ENCODE assay signal across 12 mouse cellular contexts in the genomic region with DNA sequence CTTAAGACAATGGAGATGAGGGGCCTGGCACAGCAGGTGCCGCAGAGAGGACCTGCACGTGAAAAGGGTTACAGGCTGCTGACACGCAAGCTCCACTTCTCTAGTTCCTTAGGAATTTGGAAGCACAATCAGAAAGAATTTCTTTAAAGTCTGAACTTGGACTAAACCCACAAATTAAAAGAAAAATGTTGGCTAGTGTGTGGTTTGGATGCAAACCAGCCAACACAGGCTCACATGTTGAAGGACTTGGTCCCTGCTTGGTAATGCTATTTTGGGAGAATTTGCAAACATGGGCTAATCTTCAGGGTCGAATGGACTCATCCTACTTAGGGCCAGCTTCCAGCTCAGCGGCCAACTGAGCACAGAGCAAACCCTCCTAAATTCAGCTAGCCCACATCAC. TPM values are rescaled to one million over a fixed set of nuclear protein-coding genes. Genes with fewer than 3 reads are reported as not detected.
"Had no signal": no experiment of that assay in that cellular context is flagged by ENCODE, and none has a peak within 500 bp of the region (broad histone marks: within the 10 kb centered on the region; RNA-seq: fewer than 3 reads in every experiment).

No protein-coding gene starts in this region.

- H3K36me3 ChIP-seq: limb, embryonic 15.5 days; liver, embryonic 12.5 days; midbrain, embryonic 12.5 days; neural tube, embryonic 13.5 days had no signal

- H3K4me2 ChIP-seq: limb, embryonic 15.5 days; liver, embryonic 12.5 days; lung, embryonic 14.5 days; midbrain, embryonic 12.5 days; neural tube, embryonic 13.5 days had no signal

- H3K9me3 ChIP-seq: limb, embryonic 15.5 days; liver, embryonic 12.5 days; midbrain, embryonic 12.5 days; neural tube, embryonic 13.5 days had no signal

- DNase-seq: kidney, adult 8-10 months; kidney, postnatal 10 days; lung, embryonic 14.5 days; right cerebral cortex, adult 18-20 months; thymus, adult 18-20 months; thymus, postnatal 25 days had no signal

- H3K27ac ChIP-seq: limb, embryonic 15.5 days; liver, embryonic 12.5 days; midbrain, embryonic 12.5 days; neural tube, embryonic 13.5 days had no signal

- H3K9ac ChIP-seq: limb, embryonic 15.5 days; liver, embryonic 12.5 days; lung, embryonic 14.5 days; midbrain, embryonic 12.5 days; neural tube, embryonic 13.5 days had no signal

- H3K27me3 ChIP-seq: limb, embryonic 15.5 days; midbrain, embryonic 12.5 days; neural tube, embryonic 13.5 days had no signal

- H3K4me1 ChIP-seq: liver, embryonic 12.5 days; neural tube, embryonic 13.5 days had no signal

- H3K4me3 ChIP-seq: limb, embryonic 15.5 days; liver, embryonic 12.5 days; midbrain, embryonic 12.5 days; neural tube, embryonic 13.5 days had no signal

- ATAC-seq: liver, embryonic 12.5 days; midbrain, embryonic 16.5 days had no signal

RNA-seq across cellular contexts. Expression of gene Cgnl1, which starts 26.8 kb away (rescaled TPM):
- total RNA-seq: megakaryocyte-erythroid progenitor cell, adult 5-6 weeks had no signal
